Mouse (Mus musculus) left cerebral cortex, adult 6 months (tissue): ENCODE results near the gene Vgll2. TPM values are rescaled to one million over a fixed set of nuclear protein-coding genes. Genes with fewer than 3 reads are reported as not detected.

Source experiments
- long read RNA-seq, 2 experiments: library from polyadenylated mRNA; unstranded; transcript quantifications; one replicate each; pipeline ENCODE4 v2.0.0; 2019 to 2020
- polyA plus RNA-seq: library from polyadenylated mRNA; unstranded; fragments of <200 nt; fragmentation: Nextera tagmentation; gene quantifications from 2 replicates; pipeline ENCODE4 v1.2.3, GENCODE M21; 2021

Gene Vgll2
- polyA plus RNA-seq = 0.16 TPM in 1 of 2 replicates, not detected in the other
- long read RNA-seq, experiment 1 = 0 reads
- long read RNA-seq, experiment 2 = 0 reads

GRCm38 (mm10) chr10:52022413-52023212 is at the start of gene Vgll2:
TSS of gene Vgll2 (plus strand) at chr10:52022502.

Other genes starting within 250 kb of the Vgll2 start
- gene Ros1, start 172.7 kb downstream of the Vgll2 start, polyA plus RNA-seq = not detected in 2 replicates
- 3.8 and 5.3 TPM in 2 replicates for gene Dcbld1, start 211.1 kb downstream of the Vgll2 start, polyA plus RNA-seq